ENCODE assay signal across 18 mouse cellular contexts in genomic region chr17:34777680-34778325, GRCm38 (mm10). TPM values are rescaled to one million over a fixed set of nuclear protein-coding genes. Genes with fewer than 3 reads are reported as not detected.
A peak's percentile ranks its signal among the peaks of the same experiment; 100 is the strongest.
DNase-seq lines count a peak whose midpoint lies in the region; ATAC-seq lines count a peak whose summit lies in the region.
"Had no signal": no experiment of that assay in that cellular context is flagged by ENCODE, and none has a peak within 500 bp of the region (broad histone marks: within the 10 kb centered on the region; RNA-seq: fewer than 3 reads in every experiment).

No protein-coding gene starts in this region.

- peak; percentile 53 to 59 for DNase-seq in left cerebral cortex, postnatal 14 days (ENCODE audit: low spot score in 2 of 2)
- no peak for DNase-seq in left cerebral cortex, adult 11 months (ENCODE audit: low spot score)
- peak; percentile 65 to 84 for DNase-seq in layer of hippocampus, adult 18-20 months (ENCODE audit: low spot score in 2 of 2)
- peak; percentile 41 to 47 for DNase-seq in right cerebral cortex, adult 2 months (ENCODE audit: low spot score in 2 of 2)
- no peak for DNase-seq in cerebellum, postnatal 4 days (ENCODE audit: low spot score in 2 of 2)
- DNase-seq in hindbrain, embryonic 14.5 days (ENCODE audit: low spot score) = no peak
- DNase-seq: adrenal gland, adult 2 months; cerebellum, postnatal 36 days; thymus, adult 2 months had no signal

- 0 out of 2 replicates have a peak, but pooled peaks cover 5% of the 10 kb centered on the region for H3K9me3 ChIP-seq in embryonic facial prominence, embryonic 12.5 days
- 0 out of 2 replicates have a peak, but pooled peaks cover 6% of the 10 kb centered on the region for H3K9me3 ChIP-seq in hindbrain, embryonic 14.5 days (ENCODE audit: control insufficient read depth, low read length)
- H3K9me3 ChIP-seq: lung, embryonic 15.5 days had no signal

- no peak overlapping the region for H3K4me2 ChIP-seq in embryonic facial prominence, embryonic 12.5 days (replicated peaks)
- H3K4me2 ChIP-seq in hindbrain, embryonic 14.5 days (replicated peaks) = no peak overlapping the region
- H3K4me2 ChIP-seq: limb, embryonic 13.5 days; lung, embryonic 15.5 days; midbrain, embryonic 12.5 days had no signal

- H3K9ac ChIP-seq in embryonic facial prominence, embryonic 12.5 days = no peak overlapping the region
- H3K9ac ChIP-seq in hindbrain, embryonic 14.5 days = no peak overlapping the region
- H3K9ac ChIP-seq: limb, embryonic 13.5 days; lung, embryonic 15.5 days; midbrain, embryonic 12.5 days had no signal

- H3K27ac ChIP-seq in embryonic facial prominence, embryonic 12.5 days = 0 out of 2 replicates have a peak overlapping the region, but pooled peaks have one; percentile 41
- H3K27ac ChIP-seq in hindbrain, embryonic 14.5 days = no peak overlapping the region
- H3K27ac ChIP-seq: forebrain, embryonic 10.5 days; kidney, postnatal 0 days; limb, embryonic 13.5 days; lung, embryonic 15.5 days; midbrain, embryonic 12.5 days had no signal

- no peaks in the 10 kb centered on the region for H3K4me1 ChIP-seq in embryonic facial prominence, embryonic 12.5 days
- no peaks in the 10 kb centered on the region for H3K4me1 ChIP-seq in hindbrain, embryonic 14.5 days (replicated peaks; ENCODE audit: control insufficient read depth, insufficient read depth, low read length)
- H3K4me1 ChIP-seq: forebrain, embryonic 10.5 days; limb, embryonic 13.5 days; lung, embryonic 15.5 days; midbrain, embryonic 12.5 days had no signal

- H3K27me3 ChIP-seq in embryonic facial prominence, embryonic 12.5 days = no peaks in the 10 kb centered on the region
- no peaks in the 10 kb centered on the region for H3K27me3 ChIP-seq in hindbrain, embryonic 14.5 days (ENCODE audit: control insufficient read depth, insufficient read depth, low read length)
- H3K27me3 ChIP-seq: limb, embryonic 13.5 days; lung, embryonic 15.5 days; midbrain, embryonic 12.5 days had no signal

- H3K36me3 ChIP-seq in embryonic facial prominence, embryonic 12.5 days = no peaks in the 10 kb centered on the region
- no peaks in the 10 kb centered on the region for H3K36me3 ChIP-seq in hindbrain, embryonic 14.5 days (replicated peaks; ENCODE audit: control insufficient read depth, insufficient read depth)
- H3K36me3 ChIP-seq: forebrain, embryonic 10.5 days; limb, embryonic 13.5 days; lung, embryonic 15.5 days; midbrain, embryonic 12.5 days had no signal

- H3K4me3 ChIP-seq in embryonic facial prominence, embryonic 12.5 days = no peak overlapping the region
- H3K4me3 ChIP-seq in hindbrain, embryonic 14.5 days (replicated peaks; ENCODE audit: low read length) = no peak overlapping the region
- H3K4me3 ChIP-seq: forebrain, embryonic 10.5 days; limb, embryonic 13.5 days; lung, embryonic 15.5 days; midbrain, embryonic 12.5 days had no signal

- no peak for ATAC-seq in embryonic facial prominence, embryonic 12.5 days (ENCODE audit: insufficient number of reproducible peaks, insufficient read depth, low FRiP score, low TSS enrichment)
- no peak for ATAC-seq in hindbrain, embryonic 14.5 days (ENCODE audit: low FRiP score)

- intact Hi-C loops in left cerebral cortex, postnatal 14 days (cut with DNase I) = loop anchor here (5.0 kb wide), 1 partner anchor 76 kb away; no protein-coding TSS in a partner anchor

- 70% methylated on average over 9 of the region's 9 CpGs for WGBS in embryonic facial prominence, embryonic 12.5 days
- WGBS in hindbrain, embryonic 14.5 days = 81% methylated on average over 9 of the region's 9 CpGs

RNA-seq across cellular contexts. Expression of gene Cyp21a1, which starts 26.6 kb away (rescaled TPM):
- total RNA-seq in left cerebral cortex, postnatal 14 days (2021) = not detected
- polyA plus RNA-seq in embryonic facial prominence, embryonic 12.5 days (2016; fragmentation: Nextera tagmentation; extraction: Ambion mirVana) = not detected in 2 replicates
- total RNA-seq in layer of hippocampus, adult 18-20 months (2021) = under 1 TPM in 1 of 2 experiments, not detected in 1; 0.30 TPM
- not detected in 2 replicates for polyA plus RNA-seq in hindbrain, embryonic 14.5 days (2014; fragmentation: Nextera tagmentation; extraction: Ambion mirVana)
- total RNA-seq: CH12.LX had no signal
- polyA plus RNA-seq: forebrain, embryonic 10.5 days; heart, embryonic 16.5 days; intestine, embryonic 14.5 days; limb, embryonic 13.5 days; lung, embryonic 15.5 days; midbrain, embryonic 12.5 days had no signal

RNA-seq across cellular contexts. Expression of gene C4b, which starts 34.1 kb away (rescaled TPM):
- total RNA-seq in left cerebral cortex, postnatal 14 days (2021) = 1 to 10 TPM; 5.2 to 8.0 TPM
- polyA plus RNA-seq in embryonic facial prominence, embryonic 12.5 days (2016; fragmentation: Nextera tagmentation; extraction: Ambion mirVana) = 0.05 TPM in 1 of 2 replicates, not detected in the other
- total RNA-seq in layer of hippocampus, adult 18-20 months (2021) = 10 to 100 TPM; 71.3 to 73.0 TPM
- polyA plus RNA-seq in hindbrain, embryonic 14.5 days (2014; fragmentation: Nextera tagmentation; extraction: Ambion mirVana) = 0.22 TPM in 1 of 2 replicates, not detected in the other
- total RNA-seq: CH12.LX had no signal
- polyA plus RNA-seq: forebrain, embryonic 10.5 days had no signal

RNA-seq across cellular contexts. Expression of gene Stk19, which starts 58.9 kb away (rescaled TPM):
- 10 to 100 TPM; 58.2 to 59.3 TPM for total RNA-seq in left cerebral cortex, postnatal 14 days (2021)
- polyA plus RNA-seq in embryonic facial prominence, embryonic 12.5 days (2016; fragmentation: Nextera tagmentation; extraction: Ambion mirVana) = 21.5 and 23.8 TPM in 2 replicates
- total RNA-seq in layer of hippocampus, adult 18-20 months (2021) = 10 to 100 TPM; 50.8 to 53.8 TPM
- 25.9 and 28.8 TPM in 2 replicates for polyA plus RNA-seq in hindbrain, embryonic 14.5 days (2014; fragmentation: Nextera tagmentation; extraction: Ambion mirVana)

RNA-seq across cellular contexts. Expression of gene Dxo, which starts 59.0 kb away (rescaled TPM):
- total RNA-seq in left cerebral cortex, postnatal 14 days (2021) = 10 to 100 TPM; 33.5 to 35.8 TPM
- 65.5 and 77.7 TPM in 2 replicates for polyA plus RNA-seq in embryonic facial prominence, embryonic 12.5 days (2016; fragmentation: Nextera tagmentation; extraction: Ambion mirVana)
- 10 to 100 TPM; 36.6 to 40.8 TPM for total RNA-seq in layer of hippocampus, adult 18-20 months (2021)
- 54.4 and 61.9 TPM in 2 replicates for polyA plus RNA-seq in hindbrain, embryonic 14.5 days (2014; fragmentation: Nextera tagmentation; extraction: Ambion mirVana)

Comparison
In these comparisons a context has a peak if more than half of its experiments do, and no peak if none do; other contexts are left out.
1. DNase-seq: peak in left cerebral cortex, postnatal 14 days (2 of 2), layer of hippocampus, adult 18-20 months (2 of 2) and right cerebral cortex, adult 2 months (2 of 2); none in left cerebral cortex, adult 11 months (single experiment), cerebellum, postnatal 4 days (0 of 2) and hindbrain, embryonic 14.5 days (single experiment).
2. RNA of gene C4b, which starts 34.1 kb away (total RNA-seq): 71.3 to 73.0 TPM in layer of hippocampus, adult 18-20 months; 5.2 to 8.0 TPM in left cerebral cortex, postnatal 14 days; every median in the first group is over 4 times any median in the second.